Mouse (Mus musculus) hindbrain, embryonic 14.5 days (tissue): ENCODE results near the gene Plvap. TPM values are rescaled to one million over a fixed set of nuclear protein-coding genes. Genes with fewer than 3 reads are reported as not detected.
"Not testable (repeated sequence)": the region's sequence is repeated elsewhere in the genome, so short reads cannot be mapped to it uniquely, and the experiment has no call there.

Experiments
- ATAC-seq: fragments of 200-750 bp; cut with Nextera tagmentation; 2 replicates; pipeline ENCODE4 v1.8.0; 2017; ENCODE audit warnings: moderate number of reproducible peaks, mild to moderate bottlenecking, moderate TSS enrichment, moderate library complexity; ENCODE audit not compliant: low FRiP score
- DNase-seq: peaks from one replicate; pipeline ENCODE4 v3.0.0-alpha.2; 2015; ENCODE audit warnings: low spot score
- H3K27ac ChIP-seq: fragments of 300-500 bp; sonication (generic); 2 replicates; pipeline ENCODE4 v1.5.1; 2014; ENCODE audit warnings: mild to moderate bottlenecking, moderate library complexity
- H3K27me3 ChIP-seq: fragments of 300-500 bp; sonication (generic); 2 replicates; pipeline ENCODE4 v1.6.1; 2014; ENCODE audit warnings: mild to moderate bottlenecking, low read length, mixed read lengths; ENCODE audit not compliant: control insufficient read depth, insufficient read depth
- H3K36me3 ChIP-seq: fragments of 300-500 bp; sonication (generic); replicated peaks from 2 replicates; pipeline ENCODE4 v1.6.1; 2014; ENCODE audit not compliant: control insufficient read depth, insufficient read depth
- H3K4me1 ChIP-seq: fragments of 300-500 bp; sonication (generic); replicated peaks from 2 replicates; pipeline ENCODE4 v1.6.1; 2014; ENCODE audit warnings: antibody characterized with exemption, low read length, mixed read lengths; ENCODE audit not compliant: control insufficient read depth, insufficient read depth
- H3K4me2 ChIP-seq: fragments of 300-500 bp; sonication (generic); replicated peaks from 2 replicates; pipeline ENCODE4 v1.6.1; 2014; ENCODE audit warnings: mild to moderate bottlenecking, moderate library complexity
- H3K4me3 ChIP-seq: fragments of 300-500 bp; sonication (generic); replicated peaks from 2 replicates; pipeline ENCODE4 v1.5.1; 2014; ENCODE audit warnings: mild to moderate bottlenecking, low read length
- H3K9ac ChIP-seq: fragments of 300-500 bp; sonication (generic); 2 replicates; pipeline ENCODE4 v1.6.1; 2014
- H3K9me3 ChIP-seq: fragments of 300-500 bp; sonication (generic); 2 replicates; pipeline ENCODE4 v1.6.1; 2016; ENCODE audit warnings: low read length; ENCODE audit not compliant: control insufficient read depth
- WGBS: fragments of 180-500 bp; shearing (Covaris S2); extraction: QIAGEN DNeasy Blood & Tissue Kit; methylation state at CpG from one replicate; pipeline ENCODE4 v1.1.7; 2014; 5-methylcytosine and 5-hydroxymethylcytosine counted together
- polyA plus RNA-seq: library from polyadenylated mRNA; unstranded; fragments of >200 nt; fragmentation: Nextera tagmentation; extraction: Ambion mirVana; gene quantifications from 2 replicates; pipeline ENCODE4 v1.2.1, GENCODE M21; 2014

Plvap gene
- polyA plus RNA-seq, 1 experiment from 2014 or later = 10.5 TPM

DNA sequence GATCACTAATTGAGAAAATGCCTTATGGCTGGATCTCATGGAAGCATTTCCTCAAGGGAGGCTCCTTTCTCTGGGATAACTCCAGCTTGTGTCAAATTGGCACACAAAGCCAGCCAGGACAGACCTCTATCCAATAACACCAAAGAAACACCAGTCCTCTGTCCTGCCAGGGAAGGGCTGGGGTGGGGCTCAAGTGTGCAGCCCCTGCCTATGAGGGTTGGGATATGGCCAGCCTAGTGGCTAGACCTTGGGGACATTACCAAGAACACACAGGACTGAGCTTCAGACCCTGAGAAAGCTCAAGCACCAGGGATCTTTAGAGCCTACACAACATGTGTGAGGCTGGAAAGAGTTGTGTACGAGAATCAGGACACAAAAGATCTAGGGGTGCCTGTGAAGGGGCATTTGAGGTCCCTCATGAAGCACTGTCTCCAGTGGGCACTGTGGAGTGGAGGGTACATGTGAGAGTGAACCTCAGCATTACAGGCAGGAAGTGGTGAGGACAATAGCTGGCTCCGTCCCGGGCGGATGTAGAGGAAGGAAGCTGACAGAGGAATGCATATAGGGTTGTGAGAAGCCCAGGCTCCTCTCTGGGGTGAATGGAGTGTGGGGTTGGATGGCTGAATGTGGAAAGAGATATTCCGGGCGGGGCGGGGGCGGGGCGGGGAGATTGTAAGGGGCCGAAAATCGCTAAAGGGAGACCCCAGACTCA is 17.0 kb upstream of the Plvap start:
- Histone ChIP-seq H3K9ac (no peak overlapping the region), H3K9me3 (no peaks in the 10 kb centered on the region), H3K27me3 (peaks cover 33% of the 10 kb centered on the region), H3K4me3 (no peak overlapping the region), H3K36me3 (no peaks in the 10 kb centered on the region), H3K4me1 (no peaks in the 10 kb centered on the region), H3K27ac (peak overlapping the region; percentile 18; the same call in 1 of the 2 replicates), H3K4me2 (no peak overlapping the region)
- DNase-seq = no peak
- ATAC-seq = no peak
- 83% methylated on average over 11 of the region's 11 CpGs for WGBS

DNA sequence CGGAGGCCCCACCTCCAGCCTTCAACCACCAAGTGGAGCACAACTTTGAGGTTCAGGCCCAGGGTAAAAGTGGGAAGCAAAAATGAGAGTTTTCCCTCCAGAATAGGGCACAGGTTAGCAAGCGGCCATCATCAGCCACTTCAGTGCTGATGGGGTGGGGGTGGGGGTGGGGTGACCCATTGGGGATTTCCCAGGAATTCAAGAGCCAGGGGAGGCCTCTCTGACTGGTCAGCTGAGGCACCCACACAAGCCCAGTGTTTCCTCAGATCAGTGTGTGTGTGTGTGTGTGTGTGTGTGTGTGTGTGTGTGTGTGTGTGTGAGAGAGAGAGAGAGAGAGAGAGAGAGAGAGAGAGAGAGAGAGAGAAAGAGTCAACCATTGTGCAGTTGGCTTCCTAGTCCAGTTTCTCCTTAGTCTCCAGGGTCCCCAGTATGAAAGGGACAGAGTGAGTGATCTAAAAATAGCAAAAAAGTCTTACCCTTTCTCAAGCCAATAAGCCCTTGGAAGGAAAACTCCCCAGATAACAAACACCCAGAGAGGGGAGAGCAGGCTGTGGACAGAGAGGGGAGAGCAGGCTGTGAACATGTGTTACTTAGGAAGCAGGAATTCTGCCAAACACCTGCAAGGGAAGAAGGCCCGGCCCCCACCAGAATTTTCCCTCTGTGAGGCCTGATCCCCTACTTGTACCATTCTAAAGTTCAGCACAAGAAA is 15.8 kb upstream of the Plvap start:
- H3K27ac ChIP-seq = no peak overlapping the region
- WGBS = 49% methylated on average over 3 of the region's 3 CpGs
- H3K4me3 ChIP-seq = no peak overlapping the region
- H3K27me3 ChIP-seq = peaks cover 36% of the 10 kb centered on the region
- ATAC-seq (no peak), DNase-seq (no peak)
- no peak overlapping the region for H3K4me2 ChIP-seq
- H3K36me3 ChIP-seq = no peaks in the 10 kb centered on the region
- no peaks in the 10 kb centered on the region for H3K4me1 ChIP-seq
- H3K9ac ChIP-seq = no peak overlapping the region
- H3K9me3 ChIP-seq = no peaks in the 10 kb centered on the region

DNA sequence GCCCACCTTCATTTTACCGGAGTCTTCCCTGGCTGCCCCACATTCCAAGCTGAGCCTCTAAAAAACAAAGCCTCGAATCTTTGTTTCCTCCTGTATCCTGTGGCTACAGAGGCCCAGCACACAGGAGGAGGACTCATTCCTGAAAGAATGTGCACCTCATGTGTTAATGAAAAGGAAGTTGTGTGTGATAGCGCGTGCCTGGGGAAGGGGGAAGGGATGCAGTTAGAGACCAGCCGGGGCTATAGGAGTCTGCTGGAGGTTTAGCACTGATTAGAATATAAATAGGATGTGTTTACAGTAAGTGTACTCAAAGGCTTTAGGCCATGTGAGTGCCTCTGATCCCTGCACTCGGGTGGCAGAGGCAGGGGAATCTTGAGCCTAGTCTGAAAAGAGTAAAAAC is 14.7 kb upstream of the Plvap start:
- H3K4me2 ChIP-seq = no peak overlapping the region
- H3K36me3 ChIP-seq = no peaks in the 10 kb centered on the region
- no peak for DNase-seq
- H3K27ac ChIP-seq = no peak overlapping the region
- H3K4me3 ChIP-seq = no peak overlapping the region
- ATAC-seq = no peak
- H3K4me1 ChIP-seq = no peaks in the 10 kb centered on the region
- no peak overlapping the region for H3K9ac ChIP-seq
- H3K27me3 ChIP-seq = peaks cover 36% of the 10 kb centered on the region
- H3K9me3 ChIP-seq = no peaks in the 10 kb centered on the region
- 4% methylated on average over 6 of the region's 6 CpGs for WGBS

DNA sequence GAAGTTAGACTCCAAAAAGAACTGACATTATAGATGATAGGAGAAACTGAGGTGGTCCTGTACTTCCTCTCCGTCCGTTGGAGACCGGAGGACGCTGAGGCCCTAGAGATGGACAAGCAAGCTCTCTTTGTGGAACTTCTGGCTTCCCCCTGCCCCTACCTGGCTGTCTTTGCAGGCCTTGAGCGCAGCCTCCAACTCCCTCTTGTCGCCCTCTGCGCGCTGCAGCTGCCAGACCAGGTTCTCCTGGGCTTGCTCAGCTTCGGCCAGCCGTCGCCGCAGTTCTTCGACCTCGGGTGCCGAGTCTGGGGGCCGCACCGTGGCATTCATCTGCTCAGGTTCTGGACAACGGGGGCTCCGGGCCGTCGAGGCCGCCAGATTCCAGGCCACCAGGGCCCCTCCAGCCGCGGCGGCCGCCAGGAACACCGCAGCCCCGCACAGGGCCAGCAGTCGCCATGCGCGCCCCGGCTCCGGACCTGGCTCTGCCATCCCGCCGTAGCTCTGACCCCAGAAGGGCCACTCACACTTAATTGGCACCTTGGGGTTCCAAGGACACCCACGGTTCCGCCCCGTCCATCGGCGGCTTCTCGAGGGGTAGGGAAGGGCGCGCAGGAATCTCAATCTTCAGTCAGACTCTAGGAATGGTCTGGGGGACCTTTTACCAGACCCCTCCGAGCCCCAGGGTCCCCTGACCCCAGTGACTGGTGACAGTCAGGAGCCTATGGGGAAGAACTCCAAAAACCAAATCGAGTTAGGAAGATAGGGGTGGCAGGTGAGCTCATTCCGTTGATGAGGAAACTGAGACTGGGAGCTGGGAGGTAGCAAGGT is 13.9 kb upstream of the Plvap start, which contains the start of gene Ccdc194:
Gene Ccdc194 (minus strand): TSS at position 486 of the 825 bp plus-strand sequence.
- no peak within 1 kb of the TSS for H3K27ac ChIP-seq
- no peaks in the 10 kb centered on the region for H3K4me1 ChIP-seq
- DNase-seq (no peak), ATAC-seq (no peak)
- H3K4me3 ChIP-seq = no peak within 1 kb of the TSS
- H3K4me2 ChIP-seq = 0 out of 2 replicates have a peak within 1 kb of the TSS, but pooled peaks have one; percentile 5
- H3K36me3 ChIP-seq = no peaks in the 10 kb centered on the region
- no peak within 1 kb of the TSS for H3K9ac ChIP-seq
- no peaks in the 10 kb centered on the region for H3K9me3 ChIP-seq
- 7% methylated on average over 46 of the region's 46 CpGs for WGBS
- H3K27me3 ChIP-seq = peaks cover 40% of the 10 kb centered on the region

DNA sequence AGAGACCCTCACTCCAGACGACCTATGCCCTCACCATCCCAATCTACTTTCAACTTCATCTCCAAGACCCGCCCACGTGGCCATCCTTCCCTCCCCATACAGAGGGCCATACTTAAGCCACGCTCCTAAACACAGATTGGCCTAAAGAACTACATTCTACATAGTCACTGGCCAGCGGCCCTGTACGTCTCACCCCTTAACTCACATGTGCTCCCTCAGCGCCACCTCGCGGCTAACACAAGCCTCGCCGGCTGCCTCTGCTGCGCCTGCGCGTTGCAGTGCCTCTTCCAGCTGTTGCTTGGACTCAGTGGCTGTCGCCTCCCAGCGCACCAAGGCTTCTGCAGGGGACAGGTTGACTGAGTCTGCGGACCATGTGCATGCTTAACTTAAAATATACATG is 10.1 kb upstream of the Plvap start:
- Histone ChIP-seq H3K4me1 (no peaks in the 10 kb centered on the region), H3K27ac (no peak overlapping the region), H3K4me3 (no peak overlapping the region), H3K4me2 (0 out of 2 replicates have a peak overlapping the region, but pooled peaks have one; percentile 15), H3K36me3 (no peaks in the 10 kb centered on the region), H3K9me3 (no peaks in the 10 kb centered on the region), H3K9ac (no peak overlapping the region), H3K27me3 (peaks cover 34% of the 10 kb centered on the region)
- peak; percentile 90 for DNase-seq
- 3% methylated on average over 17 of the region's 17 CpGs for WGBS
- ATAC-seq = peak; percentile 83

DNA sequence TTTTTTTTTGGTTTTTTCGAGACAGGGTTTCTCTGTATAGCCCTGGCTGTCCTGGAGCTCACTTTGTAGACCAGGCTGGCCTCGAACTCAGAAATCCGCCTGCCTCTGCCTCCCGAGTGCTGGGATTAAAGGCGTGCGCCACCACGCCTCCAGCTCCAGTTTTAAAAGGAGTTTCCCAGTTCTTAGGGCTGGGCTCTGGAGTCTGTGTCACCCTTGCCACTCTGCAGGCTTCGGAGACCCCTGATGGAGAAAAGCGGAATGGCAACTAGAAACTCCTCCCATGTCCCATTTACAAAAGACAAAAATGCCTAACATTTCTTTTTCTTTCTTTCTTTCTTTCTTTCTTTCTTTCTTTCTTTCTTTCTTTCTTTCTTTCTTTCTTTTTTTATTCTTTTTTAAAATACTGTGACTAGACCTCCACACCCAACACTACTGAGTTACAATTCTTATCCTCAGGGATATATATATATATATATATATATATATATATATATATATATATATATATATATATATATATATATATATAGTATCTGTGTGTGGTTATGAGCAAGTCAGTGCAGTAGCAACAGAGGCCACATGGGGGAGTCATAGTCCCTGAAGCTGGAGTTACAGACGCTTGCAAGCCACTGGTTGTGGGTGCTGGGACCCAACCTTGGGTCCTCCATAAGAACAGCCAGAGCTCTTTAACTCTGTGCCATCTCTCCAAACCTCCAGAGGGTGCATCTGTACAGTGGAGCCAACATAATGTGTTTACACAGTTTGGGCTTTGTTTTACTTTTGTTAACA is 7.7 kb upstream of the Plvap start:
- H3K27ac ChIP-seq, H3K9me3 ChIP-seq, H3K9ac ChIP-seq, H3K4me2 ChIP-seq, ATAC-seq, H3K36me3 ChIP-seq, H3K4me3 ChIP-seq, H3K4me1 ChIP-seq: not testable (repeated sequence)
- H3K27me3 ChIP-seq = peaks cover 11% of the 10 kb centered on the region; the same call in 1 of the 2 replicates
- 41% methylated on average over 9 of the region's 10 CpGs for WGBS
- DNase-seq = peak; percentile 79

DNA sequence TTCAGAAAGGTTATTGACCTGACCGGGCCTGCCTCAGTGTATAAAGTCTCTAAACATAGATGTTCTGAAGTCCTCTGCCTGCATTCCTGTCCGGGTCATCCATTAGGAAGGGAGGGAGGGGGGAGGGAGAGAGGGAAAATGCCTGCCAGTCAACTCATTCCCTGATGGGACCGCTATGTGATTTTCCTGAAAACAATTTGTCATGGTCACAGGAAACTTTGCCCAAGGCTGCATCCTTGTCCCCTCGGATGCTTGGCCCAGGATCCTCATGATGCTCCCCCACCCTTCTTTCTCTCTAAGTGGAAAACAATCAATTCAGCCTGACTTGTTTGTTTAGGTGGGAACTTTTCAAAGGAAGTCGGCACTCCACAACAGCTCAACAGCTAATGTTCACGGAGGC is 5.2 kb upstream of the Plvap start:
- 10% methylated on average over 6 of the region's 6 CpGs for WGBS

DNA sequence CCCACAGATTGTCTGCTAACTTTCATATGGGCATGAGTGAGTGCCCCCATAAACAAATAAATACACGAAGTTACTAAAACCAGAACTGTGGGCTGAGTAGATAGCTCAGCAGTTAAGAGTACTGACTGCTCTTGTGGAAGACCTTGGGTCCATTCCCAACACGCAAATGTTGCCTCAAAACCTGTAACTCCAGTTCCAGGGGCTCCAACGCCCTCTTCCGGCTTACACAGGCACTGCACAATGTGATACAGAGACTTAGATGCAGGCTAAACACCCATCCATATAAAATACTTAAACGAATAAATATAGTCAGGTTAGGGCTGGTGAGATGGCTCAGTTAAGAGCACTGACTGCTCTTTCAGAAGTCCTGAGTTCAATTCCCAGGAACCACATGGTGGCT is 3.5 kb upstream of the Plvap start:
- Histone ChIP-seq H3K9me3 (no peaks in the 10 kb centered on the region), H3K4me1 (no peaks in the 10 kb centered on the region), H3K27me3 (0 out of 2 replicates have a peak, but pooled peaks cover 2% of the 10 kb centered on the region), H3K4me2 (no peak overlapping the region), H3K27ac (no peak overlapping the region), H3K36me3 (no peaks in the 10 kb centered on the region), H3K9ac (no peak overlapping the region), H3K4me3 (no peak overlapping the region)
- ATAC-seq (no peak), DNase-seq (no peak)
- WGBS = 70% methylated on average over 5 of the region's 5 CpGs

More for the DNA sequence above, 5.2 kb upstream of the Plvap start:
- no peak overlapping the region for H3K27ac ChIP-seq
- no peak for ATAC-seq
- no peak overlapping the region for H3K9ac ChIP-seq
- H3K4me2 ChIP-seq = no peak overlapping the region
- H3K4me3 ChIP-seq = no peak overlapping the region
- no peaks in the 10 kb centered on the region for H3K9me3 ChIP-seq
- DNase-seq = no peak
- H3K36me3 ChIP-seq = no peaks in the 10 kb centered on the region
- H3K4me1 ChIP-seq = no peaks in the 10 kb centered on the region
- 0 out of 2 replicates have a peak, but pooled peaks cover 4% of the 10 kb centered on the region for H3K27me3 ChIP-seq
